Mouse (Mus musculus): ENCODE measurements around the gene Anp32e.
"Not testable (repeated sequence)": the region's sequence is repeated elsewhere in the genome, so short reads cannot be mapped to it uniquely, and the experiment has no call there.

Gene Anp32e

GRCm38 (mm10) chr3:95899800-95900524, 29.1 kb upstream of the Anp32e start:
- POLR2A ChIA-PET: interaction anchor here (0.6 to 2.9 kb wide), 16 partner anchors 8 to 55 kb away, joined by 3 to 11 read pairs (median 6); partner anchors contain the start of genes BC028528 (in 2 of the 4), Mrps21 (in 2 of the 4) and Ciart (in 1 of the 4)
- CTCF ChIA-PET: interaction anchor here in 1 of 4 experiments (0.6 kb wide), 2 partner anchors 36 to 170 kb away, joined by 3 read pairs; no protein-coding TSS in a partner anchor

- ChIA-PET CTCF (no interaction called here), POLR2A (interaction anchor here in 2 of 4 experiments (0.7 to 2.9 kb wide), 12 partner anchors 10 to 164 kb away, joined by 3 to 11 read pairs (median 4); partner anchors contain the start of genes BC028528 (in 1 of the 2), Ciart (in 1 of the 2), Mrps21 (in 1 of the 2) and Prpf3 (in 1 of the 2))
These were observed 27.3 kb upstream of the Anp32e start for GRCm38 (mm10) chr3:95901616-95902372.

GRCm38 (mm10) chr3:95902373-95902625, 26.7 kb upstream of the Anp32e start:
- POLR2A ChIA-PET: interaction anchor here in 2 of 4 experiments (0.7 to 2.3 kb wide), 5 partner anchors 10 to 49 kb away, joined by 3 to 6 read pairs (median 4); partner anchors contain the start of gene BC028528 (in 1 of the 2)
- CTCF ChIA-PET: no interaction called here

GRCm38 (mm10) chr3:95902643-95903042, 26.4 kb upstream of the Anp32e start:
- ChIA-PET POLR2A (interaction anchor here in 1 of 4 experiments (0.9 to 2.2 kb wide), 5 partner anchors 21 to 63 kb away, joined by 3 to 11 read pairs (median 4); partner anchors contain the start of genes Ciart and Mrps21), CTCF (no interaction called here)

GRCm38 (mm10) chr3:95903753-95904502, 25.1 kb upstream of the Anp32e start:
- ChIA-PET CTCF (interaction anchor here in 3 of 4 experiments (0.7 to 1.4 kb wide), 4 partner anchors 12 to 225 kb away, joined by 3 read pairs; partner anchors contain the start of gene BC028528 (in 1 of the 3)), POLR2A (interaction anchor here (0.5 to 2.7 kb wide), 30 partner anchors 10 to 344 kb away, joined by 3 to 19 read pairs (median 4); partner anchors contain the start of genes BC028528 (in 2 of the 4), Ciart (in 2 of the 4), Mrps21 (in 2 of the 4) and Aph1a (in 1 of the 4))

- ChIA-PET CTCF (interaction anchor here in 3 of 4 experiments (0.9 to 1.9 kb wide), 4 partner anchors 13 to 65 kb away, joined by 3 to 5 read pairs (median 3); partner anchors contain the start of gene BC028528 (in 1 of the 3)), POLR2A (interaction anchor here (0.5 to 2.7 kb wide), 25 partner anchors 11 to 344 kb away, joined by 3 to 19 read pairs (median 4); partner anchors contain the start of genes BC028528 (in 2 of the 4), Ciart (in 2 of the 4), Mrps21 (in 2 of the 4) and Aph1a (in 1 of the 4))
These were observed 24.5 kb upstream of the Anp32e start, which contains the start of gene Car14 for GRCm38 (mm10) chr3:95904568-95904967. Gene Car14 (minus strand): TSS chr3:95904691.

GRCm38 (mm10) chr3:95905146-95905939, 23.7 kb upstream of the Anp32e start:
- ChIA-PET CTCF (interaction anchor here (0.6 to 3.1 kb wide), 39 partner anchors 10 to 595 kb away, joined by 3 to 16 read pairs (median 4); partner anchors contain the start of genes BC028528 (in 2 of the 4), Mrps21 (in 2 of the 4), Ciart (in 1 of the 4) and Golph3l (in 1 of the 4)), POLR2A (interaction anchor here in 3 of 4 experiments (0.6 to 2.7 kb wide), 43 partner anchors 8 to 731 kb away, joined by 3 to 19 read pairs (median 4); partner anchors contain the start of genes Ciart (in 3 of the 3), Mrps21 (in 3 of the 3), BC028528 (in 2 of the 3) and Ensa (in 2 of the 3))

- POLR2A ChIA-PET: interaction anchor here in 3 of 4 experiments (0.6 to 2.7 kb wide), 37 partner anchors 9 to 731 kb away, joined by 3 to 19 read pairs (median 4); partner anchors contain the start of genes Ciart (in 3 of the 3), Mrps21 (in 3 of the 3), Prpf3 (in 3 of the 3) and BC028528 (in 2 of the 3)
- CTCF ChIA-PET: interaction anchor here (0.6 to 3.1 kb wide), 41 partner anchors 10 to 595 kb away, joined by 3 to 16 read pairs (median 4); partner anchors contain the start of genes BC028528 (in 2 of the 4), Mrps21 (in 2 of the 4), Ciart (in 1 of the 4) and Golph3l (in 1 of the 4)
These were observed 23.0 kb upstream of the Anp32e start for GRCm38 (mm10) chr3:95905940-95906492.

- CTCF ChIA-PET: interaction anchor here in 3 of 4 experiments (0.6 to 3.1 kb wide), 18 partner anchors 9 to 596 kb away, joined by 3 to 16 read pairs (median 6); partner anchors contain the start of genes Ciart (in 2 of the 3) and BC028528 (in 1 of the 3)
- POLR2A ChIA-PET: interaction anchor here in 3 of 4 experiments (0.7 to 2.7 kb wide), 19 partner anchors 10 to 281 kb away, joined by 3 to 19 read pairs (median 4); partner anchors contain the start of genes Prpf3 (in 2 of the 3), Anp32e (in 1 of the 3), Ciart (in 1 of the 3) and Ensa (in 1 of the 3)
These were observed 22.2 kb upstream of the Anp32e start for GRCm38 (mm10) chr3:95906860-95907259.

GRCm38 (mm10) chr3:95907613-95908012, 21.4 kb upstream of the Anp32e start:
- CTCF ChIA-PET: interaction anchor here in 3 of 4 experiments (0.5 to 3.1 kb wide), 10 partner anchors 8 to 82 kb away, joined by 3 to 16 read pairs (median 6); partner anchors contain the start of gene Ciart (in 2 of the 3)
- POLR2A ChIA-PET: interaction anchor here in 2 of 4 experiments (0.6 to 2.7 kb wide), 14 partner anchors 10 to 69 kb away, joined by 3 to 9 read pairs (median 3); partner anchors contain the start of genes Anp32e (in 1 of the 2), Ciart (in 1 of the 2), Mrps21 (in 1 of the 2) and Prpf3 (in 1 of the 2)

GRCm38 (mm10) chr3:95914706-95915105, 14.3 kb upstream of the Anp32e start:
- POLR2A ChIA-PET: interaction anchor here in 1 of 4 experiments (1.2 kb wide), 1 partner anchor 50 kb away, joined by 8 read pairs; no protein-coding TSS in a partner anchor

GRCm38 (mm10) chr3:95916760-95917159, 12.3 kb upstream of the Anp32e start:
- CTCF ChIA-PET: interaction anchor here in 3 of 4 experiments (0.5 to 2.7 kb wide), 5 partner anchors 10 to 1670 kb away, joined by 3 to 9 read pairs (median 5); no protein-coding TSS in a partner anchor
- POLR2A ChIA-PET: interaction anchor here in 3 of 4 experiments (0.5 to 2.3 kb wide), 7 partner anchors 9 to 39 kb away, joined by 3 to 11 read pairs (median 4); no protein-coding TSS in a partner anchor

More at GRCm38 (mm10) chr3:95914706-95915105, 14.3 kb upstream of the Anp32e start:
- CTCF ChIA-PET: interaction anchor here in 2 of 4 experiments (1.2 to 2.7 kb wide), 2 partner anchors 8 to 23 kb away, joined by 3 to 9 read pairs; no protein-coding TSS in a partner anchor

- ChIA-PET POLR2A (interaction anchor here in 3 of 4 experiments (0.6 to 2.3 kb wide), 11 partner anchors 10 to 230 kb away, joined by 3 to 7 read pairs (median 3); partner anchors contain the start of genes Ciart (in 1 of the 3) and Mrps21 (in 1 of the 3)), CTCF (interaction anchor here in 2 of 4 experiments (0.8 to 1.4 kb wide), 4 partner anchors 10 to 19 kb away, joined by 3 to 6 read pairs (median 4); no protein-coding TSS in a partner anchor)
These were observed 8.5 kb upstream of the Anp32e start for GRCm38 (mm10) chr3:95920532-95920931.

- CTCF ChIA-PET, POLR2A ChIA-PET: not testable (repeated sequence)
These were observed 5.6 kb upstream of the Anp32e start for GRCm38 (mm10) chr3:95923429-95923828.

- ChIA-PET POLR2A (interaction anchor here in 3 of 4 experiments (0.5 to 1.7 kb wide), 6 partner anchors 8 to 68 kb away, joined by 3 to 8 read pairs (median 4); partner anchors contain the start of gene Prpf3 (in 1 of the 3)), CTCF (interaction anchor here in 2 of 4 experiments (0.5 to 0.6 kb wide), 2 partner anchors 592 to 721 kb away, joined by 3 read pairs; partner anchors contain the start of gene Itga10 (in 1 of the 2))
These were observed 4.9 kb upstream of the Anp32e start for GRCm38 (mm10) chr3:95924185-95924584.

Measured in embryonic stem cell, embryonic (primary cell).